Mouse (Mus musculus) left cerebral cortex, adult 9 months (tissue): ENCODE results near the gene Sdhaf1.

Experiments
- DNase-seq, 2 experiments: peaks; one replicate each; pipeline ENCODE4 v3.0.0; 2022; ENCODE audit warnings: low spot score in 2 of 2

Gene Sdhaf1

DNA sequence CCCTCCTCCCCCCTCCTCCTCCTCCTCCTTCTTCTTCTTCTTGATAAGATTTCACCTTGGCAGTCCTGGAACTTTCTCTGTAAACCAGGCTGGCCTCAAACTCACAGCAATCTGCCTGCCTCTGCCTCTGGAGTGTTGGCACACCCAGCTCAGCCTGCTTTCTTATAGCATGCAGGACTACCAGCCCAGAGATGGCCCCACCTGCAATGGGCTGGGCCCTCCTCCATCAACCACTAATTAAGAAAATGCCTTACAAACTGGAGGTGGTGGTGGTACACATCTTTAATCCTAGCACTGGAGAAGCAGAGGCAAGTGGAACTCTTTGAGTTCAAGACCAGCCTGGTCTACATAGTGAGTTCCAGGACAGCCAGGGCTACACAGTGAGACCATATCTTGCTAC, 2.7 kb upstream of the Sdhaf1 start:
- DNase-seq = no peak

DNA sequence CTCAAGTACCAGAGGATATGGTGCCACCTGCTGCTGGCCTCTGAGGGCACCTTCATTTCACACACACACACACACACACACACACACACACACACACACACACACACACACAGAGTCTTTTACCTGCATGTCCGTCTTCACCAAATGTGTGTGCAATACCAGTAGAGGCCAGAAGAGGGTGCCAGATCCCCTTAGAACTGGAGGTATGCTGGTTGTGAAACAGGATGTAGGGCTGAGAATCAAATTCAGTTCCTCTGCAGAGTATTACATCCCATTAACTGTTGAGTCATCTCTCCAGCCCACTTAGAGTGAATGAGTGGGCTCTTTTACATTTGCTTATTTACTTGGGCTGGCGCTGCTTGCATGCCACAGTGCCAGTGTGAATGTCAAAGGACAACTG, 1.7 kb upstream of the Sdhaf1 start:
- DNase-seq = no peak

DNA sequence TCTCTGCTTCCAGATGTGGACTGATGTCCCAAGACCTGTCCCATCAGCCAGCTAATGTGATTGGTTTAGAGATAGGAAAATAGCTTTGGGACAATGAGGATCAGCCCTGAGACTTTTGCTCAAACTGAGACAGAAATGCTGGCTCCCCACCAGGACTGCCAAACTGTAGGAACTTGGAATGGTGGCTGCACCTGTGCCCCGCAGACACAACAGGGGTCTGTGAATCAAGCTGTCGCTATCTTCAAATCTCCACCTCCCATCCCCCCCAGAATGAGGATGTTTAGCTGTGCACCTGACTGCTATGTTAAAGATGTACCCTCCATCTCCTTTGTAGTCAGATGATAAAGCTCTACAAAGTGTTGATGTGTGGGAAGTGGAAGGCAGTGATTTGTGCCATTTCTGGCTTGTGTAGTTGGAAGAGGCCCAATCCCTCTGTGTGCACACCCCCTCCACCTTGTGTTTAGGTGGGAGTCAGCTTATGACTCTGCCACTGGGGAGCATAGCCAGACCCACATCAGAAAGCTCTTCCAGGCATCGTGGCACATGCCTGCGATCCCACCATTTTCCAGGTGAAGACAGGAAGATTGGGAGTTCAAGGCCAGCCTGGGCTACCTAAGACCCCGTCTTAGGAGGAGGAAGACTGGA, 727 bp upstream of the Sdhaf1 start:
- DNase-seq = peak in 1 of 2 experiments; percentile 79

DNA sequence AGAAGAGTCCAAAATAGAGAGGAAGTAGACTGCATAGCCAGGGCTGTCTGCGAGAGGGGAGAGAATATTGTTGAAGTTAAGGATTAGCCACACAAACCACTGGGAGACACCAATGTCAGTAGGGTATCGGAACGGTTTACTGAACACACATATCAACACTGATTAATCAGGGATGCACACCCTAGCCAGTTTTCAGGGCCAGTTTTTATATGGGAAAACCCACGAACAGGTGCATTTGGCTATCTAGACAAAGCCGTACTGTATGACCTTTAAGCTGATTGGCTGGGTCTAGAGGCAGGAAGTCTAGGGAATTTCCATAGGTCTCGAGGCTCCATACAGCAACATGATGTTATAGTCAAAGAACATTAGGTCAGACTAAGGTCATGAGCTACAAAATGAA, 830 bp downstream of the Sdhaf1 start:
- no peak for DNase-seq

DNA sequence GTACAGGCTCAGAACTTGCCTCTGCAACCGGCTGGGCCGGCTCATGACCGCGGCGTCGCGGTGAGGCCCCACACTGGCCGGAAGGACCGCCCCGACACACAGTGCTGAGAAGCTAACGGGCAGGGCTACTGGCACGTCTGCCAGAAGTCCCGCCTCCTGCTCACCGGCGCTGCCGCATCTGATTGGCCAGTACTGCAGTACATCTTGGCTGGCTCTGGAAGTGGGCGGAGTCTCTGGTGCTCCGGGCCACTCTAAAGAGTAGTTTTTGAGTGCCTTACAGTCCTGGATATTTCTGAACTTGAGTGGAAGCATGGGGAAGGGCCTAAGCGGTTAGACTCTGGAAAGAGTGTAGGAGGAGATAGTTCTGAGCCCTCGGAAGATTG, 1.4 kb downstream of the Sdhaf1 start:
- peak; percentile 95 to 98 for DNase-seq

DNA sequence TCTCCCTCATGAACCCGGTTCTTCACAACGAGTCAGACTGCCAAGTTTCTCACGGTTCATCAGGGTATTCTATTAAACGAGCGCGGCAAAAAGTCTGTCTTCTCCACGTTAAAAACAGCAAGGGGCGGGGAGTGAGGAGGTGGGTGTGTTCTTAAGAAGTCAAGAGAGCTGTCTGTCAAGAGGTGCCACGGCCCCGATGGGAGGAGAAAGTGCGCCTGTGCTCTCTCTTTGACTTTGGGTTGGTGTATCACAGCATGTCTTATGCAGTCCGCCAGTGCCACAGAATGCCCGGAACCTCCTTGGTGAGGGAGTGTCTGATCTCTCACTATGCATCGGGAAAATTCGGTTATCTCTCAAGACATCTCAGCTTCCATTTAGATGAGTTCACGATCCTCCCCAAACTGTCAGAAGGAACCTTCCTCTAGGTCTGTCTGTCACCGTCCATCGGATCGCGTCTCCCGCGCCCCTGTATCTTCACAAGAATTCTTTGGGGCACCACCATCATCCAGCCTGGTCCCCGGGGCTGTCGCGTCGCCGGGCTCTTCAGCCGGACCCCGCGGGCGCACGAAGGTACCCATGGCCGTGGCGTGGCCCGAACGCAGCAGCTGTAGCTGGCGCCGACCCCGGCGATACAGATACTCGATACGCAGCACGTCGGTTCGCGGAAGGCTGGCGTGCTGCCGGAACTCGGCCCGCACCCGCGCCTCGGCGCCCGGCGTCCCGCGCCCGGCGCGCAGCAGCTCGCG, 2.0 kb downstream of the Sdhaf1 start, which contains the start of gene E130208F15Rik:
Gene E130208F15Rik, plus strand, starts transcription at position 202 of the 746 bp plus-strand sequence.
- DNase-seq = peak in 1 of 2 experiments; percentile 76

DNA sequence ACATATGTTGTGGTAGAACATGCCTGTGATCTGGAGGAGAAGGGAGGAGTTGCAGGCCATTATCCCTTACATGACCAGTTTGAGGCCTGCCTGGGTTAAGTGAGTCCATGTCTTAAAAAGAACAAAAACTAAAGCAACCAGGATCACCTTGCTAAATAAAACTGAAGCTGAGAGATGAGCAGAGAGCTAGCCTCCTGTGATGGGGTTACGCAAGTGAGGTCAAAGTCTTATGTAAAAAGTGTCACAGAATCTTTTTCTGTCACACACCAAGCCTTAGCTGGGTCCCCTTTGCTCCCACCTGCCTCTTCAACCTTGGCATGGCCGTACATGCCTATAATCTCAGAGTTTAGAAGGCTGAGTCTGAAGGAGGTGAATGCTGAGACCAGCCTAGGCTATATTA, 2.7 kb downstream of the Sdhaf1 start:
- DNase-seq = no peak

DNA sequence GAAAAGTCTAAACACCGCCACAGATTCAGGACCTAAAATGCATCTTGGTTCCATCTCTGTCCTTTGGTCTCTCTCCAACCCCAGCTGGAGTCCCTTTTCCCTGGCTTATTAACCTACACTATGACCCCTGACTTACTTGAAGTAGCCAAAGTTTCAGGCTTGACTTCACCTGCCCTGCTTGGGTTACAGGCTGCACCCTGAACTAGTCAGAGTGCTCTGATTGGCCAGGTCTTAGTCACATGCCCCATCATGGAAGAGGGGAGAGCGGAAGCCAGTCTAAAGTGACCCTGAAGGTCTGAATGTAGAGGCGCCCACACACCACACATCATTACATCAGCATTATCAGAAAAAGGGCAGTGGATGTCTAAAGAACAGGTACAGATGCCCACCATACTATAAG, 5.6 kb downstream of the Sdhaf1 start:
- no peak for DNase-seq

DNA sequence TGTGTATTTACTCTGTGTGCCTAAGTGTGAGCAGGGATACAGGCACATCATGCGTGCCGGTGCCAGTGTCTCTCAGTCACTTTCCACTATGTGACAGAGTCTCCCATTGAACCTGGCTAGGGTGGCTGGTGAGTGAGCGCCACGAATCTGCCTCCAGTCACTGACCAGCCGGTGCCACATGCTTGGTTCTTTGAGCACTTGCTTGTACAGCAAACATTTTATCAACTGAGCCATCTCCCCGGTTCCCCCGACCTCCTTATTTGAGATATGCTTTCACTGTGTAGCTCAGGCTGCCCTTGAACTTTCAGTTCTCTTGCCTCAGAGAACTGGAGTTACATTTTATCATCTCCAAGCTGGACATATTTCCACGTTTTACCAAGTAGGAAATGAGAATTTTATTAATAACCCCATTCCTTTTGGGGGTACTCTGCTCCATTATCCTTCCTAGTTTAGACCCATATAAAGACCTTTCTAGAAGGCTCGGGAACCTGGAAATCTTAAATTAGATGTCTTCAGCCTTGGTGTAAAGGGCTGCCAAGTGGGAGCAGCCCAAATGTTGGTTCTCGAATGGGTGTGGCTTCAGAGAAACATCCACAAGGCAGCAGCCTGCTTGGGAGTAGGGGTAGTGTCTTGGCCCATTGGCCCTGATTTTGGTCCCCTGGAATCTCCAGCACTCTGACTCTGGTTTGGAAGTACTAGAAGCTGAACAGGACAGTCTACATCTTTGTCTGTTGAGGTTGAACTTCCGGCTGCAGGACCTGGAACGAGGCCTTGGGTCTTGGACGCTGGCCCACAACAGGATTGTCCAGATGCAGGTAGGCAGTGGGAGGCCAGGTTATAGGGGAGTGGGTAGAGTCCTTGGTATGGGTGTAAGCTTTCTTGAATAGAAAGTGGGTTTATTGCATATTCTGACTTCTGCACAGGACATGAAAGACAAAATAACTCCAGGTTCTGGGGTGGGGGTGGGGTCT, 7.9 kb downstream of the Sdhaf1 start:
- no peak for DNase-seq

DNA sequence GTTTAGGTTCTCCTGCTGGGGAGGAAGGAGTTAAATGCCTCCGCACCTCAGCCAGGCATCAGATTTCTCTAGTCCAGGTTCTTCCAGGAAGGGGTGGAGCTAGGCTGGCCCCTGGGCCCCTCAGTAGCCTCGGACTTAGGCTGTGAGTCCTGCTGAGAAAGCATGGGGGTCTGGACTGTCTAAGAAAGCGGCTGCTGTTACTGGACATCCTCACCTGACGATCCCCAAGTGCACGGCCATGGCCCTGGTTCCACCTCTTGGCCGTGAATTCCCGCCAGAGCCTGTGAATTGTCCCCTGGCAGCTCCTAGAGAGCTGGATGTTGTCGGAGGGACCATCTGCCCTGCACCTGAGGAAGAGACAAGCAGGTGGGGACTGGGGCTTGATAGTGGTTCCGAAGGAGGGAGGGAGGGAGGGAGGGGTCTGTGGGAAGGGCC, 9.0 kb downstream of the Sdhaf1 start, which contains the start of gene Syne4:
Gene Syne4, plus strand, starts transcription at position 87 of the 435 bp plus-strand sequence.
- DNase-seq = no peak

DNA sequence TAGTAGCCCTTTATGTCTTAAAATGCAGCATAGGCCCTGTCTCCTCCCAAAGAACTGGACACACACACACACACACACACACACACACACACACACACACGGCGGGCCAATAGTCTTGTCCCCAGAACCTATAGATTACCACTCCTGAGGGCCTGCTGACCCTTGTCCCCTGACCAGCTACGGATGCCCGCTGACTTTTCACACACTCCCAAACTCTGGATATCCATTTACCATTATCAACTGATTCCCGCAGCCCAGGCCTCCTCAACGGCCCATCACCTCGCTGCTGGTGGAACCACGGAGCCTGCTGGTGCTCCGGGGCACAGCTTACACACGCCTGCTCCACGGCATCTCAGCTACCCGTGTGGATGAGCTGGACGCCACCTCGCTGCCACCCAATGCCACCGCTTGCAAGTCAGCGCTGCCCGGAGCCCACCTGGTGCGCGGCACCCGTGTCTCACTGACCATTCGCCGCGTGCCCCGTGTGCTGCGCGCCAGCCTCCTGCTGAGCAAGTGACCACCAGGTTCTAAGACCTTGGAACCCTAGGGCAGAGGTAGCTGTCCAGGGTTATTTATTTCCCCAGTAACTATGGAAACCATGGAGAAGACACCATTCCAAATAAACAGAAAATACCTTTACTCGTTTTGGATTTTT, 9.9 kb downstream of the Sdhaf1 start:
- no peak for DNase-seq

DNA sequence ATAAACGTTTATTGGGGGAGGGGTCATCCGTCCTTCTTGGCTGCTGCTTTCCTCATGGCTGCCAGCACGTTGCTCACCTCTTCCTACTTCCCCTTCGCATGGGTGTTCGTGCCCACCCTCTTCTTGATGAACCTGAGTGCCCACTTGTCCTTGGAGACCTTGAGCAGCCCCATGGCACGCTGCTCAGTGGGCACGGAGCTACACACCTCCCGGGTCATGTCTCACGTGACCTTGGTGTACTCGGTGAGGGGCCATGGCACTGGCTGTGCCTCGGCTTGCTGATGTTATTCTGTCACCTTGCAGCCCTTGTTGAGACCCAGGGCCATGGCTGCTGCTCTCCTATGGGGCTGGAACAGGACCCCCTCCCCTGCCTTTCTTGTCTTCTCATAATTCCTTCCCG, 13.6 kb downstream of the Sdhaf1 start:
- no peak for DNase-seq

DNA sequence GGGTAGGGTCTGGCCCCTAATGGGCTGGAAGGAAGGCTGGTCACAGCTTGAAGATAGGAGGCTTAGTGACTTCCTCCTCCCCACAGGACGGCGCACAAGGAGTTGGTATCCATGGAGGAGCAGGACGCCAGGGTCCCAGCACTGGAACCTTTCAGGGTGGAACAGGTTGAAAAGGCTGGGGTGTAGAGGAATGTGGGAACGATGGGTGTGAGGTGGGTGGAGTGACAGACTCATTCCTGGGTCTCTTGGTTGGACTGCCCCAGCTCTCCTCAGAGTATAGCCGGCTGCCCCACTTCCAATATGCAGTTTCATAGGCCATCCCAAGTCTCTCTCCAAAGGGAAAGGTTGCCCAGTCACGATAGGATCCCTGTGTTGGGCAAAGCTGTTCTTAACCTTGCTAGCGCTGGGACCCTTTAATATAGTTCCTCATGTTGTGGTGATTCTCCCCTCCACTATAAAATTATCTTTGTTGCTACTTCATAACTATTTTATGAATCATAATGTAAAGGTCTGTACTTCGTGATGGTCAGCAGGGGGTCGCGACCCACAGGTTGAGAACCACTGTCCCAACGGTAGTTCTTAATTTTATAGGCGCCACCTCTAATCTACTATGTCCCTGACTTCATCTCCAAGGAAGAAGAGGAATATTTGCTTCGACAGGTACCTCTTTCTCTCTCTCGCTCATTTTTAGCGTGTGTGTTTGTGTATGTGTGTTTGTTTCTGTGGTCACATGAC, 14.1 kb downstream of the Sdhaf1 start:
- no peak for DNase-seq

DNA sequence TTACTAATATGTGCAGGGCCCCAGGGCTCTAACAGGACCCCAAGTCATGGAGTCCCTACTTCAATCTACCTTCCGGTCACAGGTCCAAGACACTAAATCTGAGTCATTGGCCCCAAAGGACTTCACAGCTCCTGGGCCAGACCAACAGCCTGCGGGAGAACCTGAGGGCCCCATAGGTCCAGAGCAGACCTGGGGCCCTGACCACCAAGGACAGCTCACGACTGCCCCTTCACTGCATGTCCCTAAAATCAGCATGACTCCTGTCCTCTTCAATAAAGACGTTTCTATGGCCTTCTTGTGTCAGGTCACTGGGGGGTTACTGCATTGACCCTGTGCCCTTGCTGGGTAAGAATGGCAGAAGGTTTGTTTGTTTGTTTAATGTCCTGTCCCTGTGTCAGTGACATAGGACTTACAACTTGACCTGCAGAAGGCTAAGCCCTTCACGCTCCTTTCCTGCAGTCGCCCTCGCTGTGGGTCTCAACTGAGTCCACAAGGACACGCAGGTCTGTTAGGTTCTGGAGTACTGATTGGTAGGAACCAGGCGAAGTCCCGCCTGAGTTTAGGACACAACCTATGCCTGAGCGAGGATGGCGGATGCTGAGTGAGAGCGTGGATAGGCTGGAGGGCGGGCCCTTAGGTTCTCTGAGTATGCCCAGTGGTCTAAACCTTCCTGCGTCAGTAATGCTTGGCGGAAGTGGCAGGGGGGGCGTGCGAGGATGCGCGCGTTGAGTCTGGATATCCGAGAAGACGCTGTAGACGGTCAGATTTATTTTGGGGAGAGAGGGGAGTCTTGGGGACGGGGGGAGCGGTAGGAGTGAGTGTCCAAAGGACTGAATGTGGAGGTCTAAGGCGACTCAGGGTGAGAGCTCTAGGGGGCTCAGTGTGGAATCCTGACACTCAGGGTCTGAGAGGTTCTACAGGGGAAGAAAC, 15.4 kb downstream of the Sdhaf1 start, which contains the start of gene Alkbh6:
Gene Alkbh6, plus strand, starts transcription at position 642 of the 930 bp plus-strand sequence.
- DNase-seq = peak; percentile 96 to 98

DNA sequence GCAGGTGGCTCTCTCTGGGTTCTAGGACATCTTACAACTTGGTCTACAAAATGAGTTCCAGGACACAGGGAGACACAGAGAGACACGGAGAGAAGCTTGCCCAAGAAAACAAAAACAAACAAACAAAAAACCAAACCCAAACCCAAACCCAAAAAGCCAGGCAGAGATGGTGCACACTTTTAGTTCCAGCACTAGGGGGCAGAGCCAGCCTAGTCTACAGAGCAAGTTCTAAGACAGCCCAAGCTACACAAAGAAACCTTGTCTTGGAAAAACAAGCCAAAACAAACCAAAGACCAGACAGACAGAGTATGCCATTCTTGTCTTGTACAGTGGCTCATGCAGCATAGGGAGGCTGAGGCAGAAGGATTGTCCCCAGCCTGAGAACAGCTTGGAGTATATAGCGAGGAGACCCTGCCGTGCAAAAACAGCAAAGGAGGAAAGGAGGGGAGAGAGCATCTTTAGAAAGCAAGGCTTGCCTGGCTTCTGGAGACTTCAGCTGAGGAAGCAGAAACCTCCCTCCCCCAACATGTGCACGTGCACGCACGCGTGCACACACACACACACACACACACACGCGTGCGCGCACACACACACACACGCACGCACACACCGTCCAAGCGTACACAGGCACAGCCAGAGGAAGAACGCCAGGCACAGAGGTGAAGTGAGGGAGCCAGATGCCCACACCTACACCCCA, 17.5 kb downstream of the Sdhaf1 start:
- no peak for DNase-seq

DNA sequence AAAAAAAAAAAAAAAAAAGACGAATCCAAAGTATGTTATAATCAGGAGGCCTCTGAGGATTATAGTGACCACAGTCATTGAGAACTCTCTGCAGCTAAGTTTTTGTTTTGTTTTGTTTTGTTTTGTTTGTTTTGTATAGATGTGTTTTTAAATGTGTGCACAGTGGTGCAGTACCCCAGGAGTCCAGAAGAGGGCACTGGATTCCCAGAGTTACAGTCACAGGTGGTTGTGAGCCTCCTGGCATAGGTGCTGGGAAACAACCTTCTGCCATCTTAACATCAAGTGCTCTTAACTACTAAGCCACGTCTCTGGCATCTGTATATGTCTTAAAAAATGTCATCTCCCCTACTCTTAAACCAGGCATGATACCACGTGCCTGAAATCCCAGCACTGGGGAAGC, 22.8 kb downstream of the Sdhaf1 start:
- DNase-seq = no peak

DNA sequence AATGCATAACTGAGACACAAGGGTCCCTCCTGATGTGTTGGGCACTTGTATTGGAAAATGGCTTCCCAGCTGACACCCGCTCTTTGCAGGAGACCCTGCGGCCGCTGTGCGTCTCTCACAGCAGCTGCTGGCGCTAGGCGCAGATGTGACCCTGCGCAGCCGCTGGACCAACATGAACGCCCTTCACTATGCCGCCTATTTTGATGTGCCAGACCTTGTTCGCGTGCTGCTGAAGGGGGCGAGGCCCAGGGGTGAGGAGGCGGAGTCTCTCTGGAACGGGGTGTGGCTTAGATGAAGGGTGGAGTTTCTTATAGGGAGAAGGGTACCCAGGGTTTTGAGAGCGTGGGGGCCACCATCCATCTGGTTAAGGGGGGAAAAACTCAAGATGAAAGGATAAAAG, 26.4 kb downstream of the Sdhaf1 start:
- no peak for DNase-seq

DNA sequence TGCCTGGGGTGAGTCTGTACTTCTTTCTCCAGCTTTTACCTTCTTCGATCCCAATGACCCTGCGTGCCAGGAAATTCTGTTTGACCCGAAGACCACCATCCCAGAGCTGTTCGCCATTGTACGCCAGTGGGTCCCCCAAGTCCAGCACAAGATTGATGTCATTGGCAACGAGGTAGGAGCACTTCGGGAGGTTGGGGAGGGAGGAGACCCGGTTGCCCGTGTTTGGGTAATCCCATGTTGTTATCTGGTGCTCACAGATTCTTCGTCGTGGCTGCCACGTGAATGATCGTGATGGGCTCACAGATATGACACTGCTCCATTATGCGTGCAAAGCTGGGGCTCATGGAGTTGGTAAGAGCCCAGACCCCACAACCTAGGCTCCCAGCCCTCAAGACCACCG, 26.9 kb downstream of the Sdhaf1 start:
- DNase-seq = no peak

DNA sequence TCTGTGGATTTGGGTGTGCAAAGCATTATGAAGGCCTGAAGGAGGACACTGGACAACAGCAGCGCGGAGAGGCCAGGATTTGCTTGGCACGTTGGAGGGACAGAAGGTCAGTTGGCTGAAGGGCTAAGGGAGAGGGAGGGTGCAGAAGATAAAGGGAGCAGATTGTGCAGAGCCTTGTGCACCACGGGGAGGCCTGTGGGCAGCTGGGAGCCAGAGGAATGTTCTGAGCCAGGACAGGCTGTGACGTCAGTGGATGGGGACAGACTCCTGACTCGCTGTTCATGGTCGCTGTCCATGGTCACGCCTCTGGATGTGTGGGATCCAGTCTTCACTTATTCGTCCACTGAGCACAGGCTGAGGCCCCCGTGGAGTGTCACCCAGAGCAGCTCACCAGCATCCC, 28.6 kb downstream of the Sdhaf1 start:
- DNase-seq = no peak
